Mouse (Mus musculus): ENCODE measurements around the gene Odf3b. TPM values are rescaled to one million over a fixed set of nuclear protein-coding genes. Genes with fewer than 3 reads are reported as not detected.

The Odf3b gene
- polyA plus RNA-seq, 1 experiment from 2014 or later, result 3.4 TPM

DNA sequence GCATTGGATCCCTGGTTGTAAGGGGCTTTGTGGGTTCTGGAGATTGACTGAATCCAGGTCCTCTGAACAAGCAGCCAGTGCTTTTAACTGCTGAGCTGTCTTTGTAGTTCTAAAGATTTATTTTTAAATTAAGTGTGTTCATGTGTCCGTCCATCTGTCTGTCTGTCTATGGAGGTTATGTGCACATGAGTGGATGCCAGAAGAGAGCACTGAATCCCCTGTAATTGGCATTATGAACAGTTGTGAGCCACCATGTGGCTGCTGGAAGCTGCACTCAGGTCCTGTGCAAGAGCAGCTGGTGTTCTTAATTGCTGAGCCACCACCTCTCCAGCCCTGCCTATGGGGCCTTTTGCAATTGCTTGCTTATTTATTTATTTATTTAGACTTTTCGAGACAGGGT is 19.1 kb upstream of the Odf3b start:
- no peaks in the 10 kb centered on the region for H3K9me3 ChIP-seq
- no peaks in the 10 kb centered on the region for H3K36me3 ChIP-seq (replicated peaks)
- WGBS, result 79% methylated on average over 2 of the region's 2 CpGs
- H3K27me3 ChIP-seq (replicated peaks), result no peaks in the 10 kb centered on the region
- ATAC-seq (replicated peaks), result no peak
- H3K4me3 ChIP-seq, result no peak overlapping the region
- no peak overlapping the region for H3K27ac ChIP-seq
- no peaks in the 10 kb centered on the region for H3K4me1 ChIP-seq
- H3K9ac ChIP-seq, result no peak overlapping the region
- H3K4me2 ChIP-seq, result no peak overlapping the region

DNA sequence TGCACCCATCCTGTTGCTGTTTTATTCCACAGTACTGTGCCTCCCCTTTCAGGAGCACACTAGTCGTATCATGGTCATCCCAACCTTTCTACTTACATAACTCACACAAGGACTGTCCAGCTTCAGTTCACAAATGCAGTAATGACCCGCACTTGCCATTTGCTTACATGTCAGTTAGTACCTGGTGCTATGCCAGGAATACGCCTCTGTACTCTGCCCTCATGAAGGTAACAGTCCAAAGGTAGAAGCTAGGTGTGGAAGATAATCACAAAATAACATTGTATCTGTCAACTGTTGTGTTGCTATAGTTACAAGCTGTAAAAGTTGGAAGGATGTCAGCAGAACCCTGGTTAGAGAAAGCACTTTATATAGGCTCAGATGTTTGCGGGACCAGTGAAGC is 17.8 kb upstream of the Odf3b start:
- no peak for ATAC-seq (replicated peaks)
- Histone ChIP-seq H3K9me3 (no peaks in the 10 kb centered on the region), H3K4me2 (no peak overlapping the region), H3K9ac (no peak overlapping the region), H3K27me3 (replicated peaks) (no peaks in the 10 kb centered on the region), H3K36me3 (replicated peaks) (no peaks in the 10 kb centered on the region), H3K4me3 (no peak overlapping the region), H3K27ac (no peak overlapping the region), H3K4me1 (no peaks in the 10 kb centered on the region)
- 93% methylated on average over 4 of the region's 4 CpGs for WGBS

DNA sequence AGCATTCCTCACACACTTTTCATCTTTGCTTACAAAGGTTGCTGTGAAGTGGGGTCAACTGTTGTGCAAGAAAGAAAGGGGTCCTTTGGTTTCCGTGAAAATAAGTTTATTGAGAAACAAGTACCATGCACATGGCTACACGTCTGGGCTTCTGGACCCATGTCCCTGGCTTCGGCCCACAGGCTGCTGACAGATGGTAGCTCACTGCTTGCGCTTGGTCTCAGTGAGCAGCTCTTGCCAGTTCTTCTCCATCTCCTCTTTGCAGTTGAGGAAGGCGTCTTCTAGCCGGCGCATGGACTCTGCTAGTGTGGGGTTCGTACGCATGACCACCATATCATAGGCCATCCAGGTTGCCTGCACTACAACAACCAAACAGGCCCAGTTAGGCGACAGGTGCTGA is 11.0 kb upstream of the Odf3b start:
- Histone ChIP-seq H3K4me3 (no peak overlapping the region), H3K9ac (no peak overlapping the region), H3K27me3 (replicated peaks) (no peaks in the 10 kb centered on the region), H3K9me3 (no peaks in the 10 kb centered on the region), H3K4me1 (no peaks in the 10 kb centered on the region), H3K36me3 (replicated peaks) (no peaks in the 10 kb centered on the region), H3K4me2 (no peak overlapping the region), H3K27ac (no peak overlapping the region)
- 91% methylated on average over 10 of the region's 10 CpGs for WGBS
- ATAC-seq (replicated peaks), result no peak

DNA sequence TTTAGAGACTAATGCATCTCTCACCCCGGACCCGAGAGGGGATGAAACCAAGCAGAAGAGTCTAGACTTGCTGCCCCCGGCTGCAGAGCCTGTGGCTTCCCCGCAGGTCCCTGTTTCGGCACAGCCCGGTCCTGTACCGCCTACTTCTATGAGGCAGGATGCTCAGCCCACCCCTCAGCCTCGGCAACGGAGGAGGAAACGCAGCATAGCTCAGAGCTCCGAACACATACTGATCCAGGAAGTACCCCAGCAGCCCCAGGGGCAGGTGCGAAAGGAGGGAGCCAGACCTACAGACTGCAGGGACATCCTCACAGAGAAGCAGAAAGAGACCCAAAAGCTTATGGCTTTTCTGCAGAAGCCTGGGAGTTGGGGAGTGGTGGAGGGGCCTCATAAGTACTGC is 8.0 kb upstream of the Odf3b start:
- no peak overlapping the region for H3K9ac ChIP-seq

DNA sequence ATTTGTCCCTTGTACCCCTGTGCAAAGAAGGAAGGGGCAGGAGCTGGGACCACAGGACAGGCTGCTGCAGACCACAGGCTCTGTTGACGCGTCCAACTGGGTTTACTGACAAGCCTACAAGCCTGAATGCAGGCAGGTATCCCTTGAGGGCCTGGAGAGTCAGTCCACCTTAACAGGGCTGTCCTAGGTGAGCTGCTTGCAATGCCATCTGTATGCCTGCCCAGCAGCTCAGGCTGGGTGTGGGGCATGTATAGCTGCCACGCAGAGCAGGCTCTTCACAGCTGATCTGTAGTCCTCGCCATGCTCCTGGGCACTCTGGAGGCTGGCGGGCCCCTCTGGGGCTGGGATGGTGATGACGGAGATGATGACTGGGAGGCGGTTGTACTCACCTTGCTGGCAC is 5.5 kb upstream of the Odf3b start, which contains the start of gene Klhdc7b:
Gene Klhdc7b, plus strand, starts transcription at position 301 of the 400 bp plus-strand sequence.
- Histone ChIP-seq H3K4me1 (0 out of 2 replicates have a peak, but pooled peaks cover under 1% of the 10 kb centered on the region), H3K9ac (no peak within 1 kb of the TSS), H3K4me3 (no peak within 1 kb of the TSS), H3K27ac (no peak within 1 kb of the TSS), H3K9me3 (no peaks in the 10 kb centered on the region), H3K27me3 (replicated peaks) (peaks cover 4% of the 10 kb centered on the region), H3K36me3 (replicated peaks) (no peaks in the 10 kb centered on the region), H3K4me2 (no peak within 1 kb of the TSS)
- WGBS, result 86% methylated on average over 7 of the region's 7 CpGs
- ATAC-seq (replicated peaks), result no peak

More for the DNA sequence above, 8.0 kb upstream of the Odf3b start:
- ATAC-seq (replicated peaks), result no peak
- Histone ChIP-seq H3K27me3 (replicated peaks) (no peaks in the 10 kb centered on the region), H3K4me3 (no peak overlapping the region), H3K27ac (no peak overlapping the region), H3K4me1 (no peaks in the 10 kb centered on the region), H3K36me3 (replicated peaks) (no peaks in the 10 kb centered on the region), H3K4me2 (no peak overlapping the region), H3K9me3 (no peaks in the 10 kb centered on the region)
- WGBS, result 51% methylated on average over 12 of the region's 12 CpGs

DNA sequence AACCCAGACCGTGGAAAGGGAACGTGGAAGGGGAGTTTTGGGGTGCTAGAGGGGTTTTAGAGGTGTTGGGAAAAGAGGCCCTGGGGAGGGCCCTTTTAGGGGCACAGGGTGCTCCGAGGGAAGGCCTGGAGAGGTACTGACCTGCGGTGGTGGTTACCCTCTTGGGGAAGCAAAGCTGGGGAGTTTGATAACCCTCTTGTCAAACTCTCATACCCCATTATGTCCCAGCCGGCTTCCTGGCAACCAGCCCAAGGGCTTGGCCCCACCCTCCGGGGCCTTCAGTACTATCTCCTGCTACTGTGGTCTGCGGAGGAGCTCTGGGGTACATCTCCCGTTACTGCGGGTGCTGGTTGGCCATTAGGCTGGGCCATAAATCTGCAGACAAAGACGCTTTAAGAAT is 347 bp upstream of the Odf3b start:
- peak overlapping the region; percentile 36; the same call in 1 of the 2 replicates for H3K9ac ChIP-seq

DNA sequence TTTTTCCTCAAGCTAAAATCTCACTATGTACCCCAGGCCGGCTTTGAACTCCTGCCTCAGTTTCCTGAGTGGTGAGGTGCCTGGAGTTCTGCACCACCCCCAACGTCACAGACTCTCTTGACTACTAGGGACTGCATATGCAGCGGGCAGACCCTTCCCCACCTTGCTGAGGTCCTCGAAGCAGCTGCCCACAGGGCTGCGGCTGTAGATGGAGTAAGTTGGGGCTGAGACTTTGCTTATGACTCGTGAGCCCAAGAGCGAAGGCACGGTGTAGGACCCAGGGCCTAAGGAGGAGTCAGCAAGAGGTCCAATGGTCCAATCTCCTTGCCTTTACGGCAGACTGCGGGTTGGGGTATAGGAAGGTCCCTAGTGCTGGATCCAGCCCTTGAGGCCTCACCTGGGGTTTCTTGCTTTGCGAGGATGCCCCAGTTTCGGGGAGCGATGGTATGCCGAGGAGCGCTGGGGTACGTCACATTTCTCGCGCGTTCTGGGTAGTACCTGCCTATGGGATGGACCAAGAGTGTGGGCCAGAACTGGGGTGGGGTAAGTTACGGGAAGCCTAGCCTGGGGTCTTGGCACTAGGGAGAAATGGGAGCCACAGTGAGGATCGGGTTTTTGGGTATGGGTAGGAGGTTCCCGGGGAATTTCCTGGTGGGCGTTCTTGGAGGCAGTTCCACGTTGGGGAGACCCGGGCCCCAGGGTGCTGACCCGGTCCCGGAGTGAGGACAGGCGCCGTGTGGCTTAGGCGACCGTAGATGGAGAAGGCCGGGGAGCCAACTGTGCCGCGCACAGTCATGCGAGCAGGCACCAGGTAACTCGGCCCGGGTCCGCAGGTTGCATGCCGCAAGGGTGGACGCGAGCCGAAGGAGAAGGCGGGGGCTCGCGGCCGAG is 899 bp downstream of the Odf3b start:
- 11% methylated on average over 46 of the region's 46 CpGs for WGBS
- Histone ChIP-seq H3K4me3 (peak overlapping the region; percentile 34), H3K9ac (peak overlapping the region; percentile 36), H3K9me3 (no peaks in the 10 kb centered on the region), H3K4me1 (peaks cover 26% of the 10 kb centered on the region), H3K27me3 (replicated peaks) (peaks cover 42% of the 10 kb centered on the region), H3K36me3 (replicated peaks) (no peaks in the 10 kb centered on the region), H3K27ac (no peak overlapping the region), H3K4me2 (peak overlapping the region; percentile 69)
- no peak for ATAC-seq (replicated peaks)

More for the DNA sequence above, 347 bp upstream of the Odf3b start:
- H3K4me3 ChIP-seq, result peak overlapping the region; percentile 34
- 15% methylated on average over 10 of the region's 10 CpGs for WGBS
- H3K4me1 ChIP-seq, result peaks cover 20% of the 10 kb centered on the region
- peak overlapping the region; percentile 69 for H3K4me2 ChIP-seq
- no peak for ATAC-seq (replicated peaks)
- H3K36me3 ChIP-seq (replicated peaks), result no peaks in the 10 kb centered on the region
- H3K9me3 ChIP-seq, result no peaks in the 10 kb centered on the region
- H3K27ac ChIP-seq, result no peak overlapping the region
- H3K27me3 ChIP-seq (replicated peaks), result peaks cover 42% of the 10 kb centered on the region

DNA sequence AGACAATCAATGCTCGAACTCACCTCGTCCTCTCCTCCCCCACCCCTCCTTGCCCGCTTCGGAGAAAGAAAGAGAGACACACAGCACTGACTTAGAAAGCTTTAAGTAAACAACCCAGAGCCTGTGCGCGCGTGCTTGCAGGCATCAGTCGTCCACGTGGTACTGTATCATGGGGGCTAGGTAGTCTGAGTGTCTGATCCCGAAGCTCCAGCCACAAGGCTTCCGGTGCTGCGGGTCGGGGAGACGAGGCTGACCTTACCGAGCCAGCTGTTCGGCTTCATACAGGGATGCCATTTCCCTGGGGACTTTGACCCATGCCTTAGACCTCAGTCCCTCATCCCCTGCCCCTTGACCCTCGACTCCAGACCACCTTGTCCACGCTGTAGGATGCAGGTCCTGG is 1.7 kb downstream of the Odf3b start:
- Histone ChIP-seq H3K36me3 (replicated peaks) (no peaks in the 10 kb centered on the region), H3K4me1 (peaks cover 34% of the 10 kb centered on the region), H3K9me3 (no peaks in the 10 kb centered on the region), H3K4me2 (no peak overlapping the region), H3K27ac (no peak overlapping the region), H3K4me3 (no peak overlapping the region), H3K9ac (no peak overlapping the region), H3K27me3 (replicated peaks) (peaks cover 42% of the 10 kb centered on the region)
- no peak for ATAC-seq (replicated peaks)
- 5% methylated on average over 18 of the region's 18 CpGs for WGBS

DNA sequence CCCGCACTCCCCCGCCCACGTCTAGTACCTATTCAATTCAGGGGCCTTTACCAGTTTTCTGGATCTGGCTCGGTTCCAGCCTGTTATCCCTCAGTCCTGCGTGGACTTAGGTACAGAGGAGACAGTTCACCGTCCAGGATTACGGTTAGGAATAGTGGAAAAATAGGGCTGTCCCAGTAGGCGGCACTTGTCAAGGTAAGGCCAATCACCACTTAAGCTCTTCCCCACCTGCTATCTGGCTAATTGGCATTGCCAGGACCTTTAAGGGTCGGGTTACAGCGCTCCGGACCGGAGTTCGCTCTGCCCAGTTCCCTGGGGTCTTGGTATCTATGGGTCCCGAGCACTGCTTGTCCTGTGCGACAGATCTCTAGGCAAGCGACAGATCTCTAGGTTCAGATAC is 2.1 kb downstream of the Odf3b start, which contains the start of gene Tymp:
Gene Tymp, minus strand, starts transcription at position 83 of the 400 bp plus-strand sequence.
- Histone ChIP-seq H3K36me3 (replicated peaks) (peaks cover 3% of the 10 kb centered on the region; the same call in 1 of the 2 replicates), H3K4me3 (no peak within 1 kb of the TSS), H3K27ac (no peak within 1 kb of the TSS), H3K4me1 (peaks cover 34% of the 10 kb centered on the region), H3K4me2 (no peak within 1 kb of the TSS), H3K9ac (no peak within 1 kb of the TSS), H3K9me3 (no peaks in the 10 kb centered on the region), H3K27me3 (replicated peaks) (peaks cover 42% of the 10 kb centered on the region)
- WGBS, result 24% methylated on average over 16 of the region's 16 CpGs
- no peak for ATAC-seq (replicated peaks)

DNA sequence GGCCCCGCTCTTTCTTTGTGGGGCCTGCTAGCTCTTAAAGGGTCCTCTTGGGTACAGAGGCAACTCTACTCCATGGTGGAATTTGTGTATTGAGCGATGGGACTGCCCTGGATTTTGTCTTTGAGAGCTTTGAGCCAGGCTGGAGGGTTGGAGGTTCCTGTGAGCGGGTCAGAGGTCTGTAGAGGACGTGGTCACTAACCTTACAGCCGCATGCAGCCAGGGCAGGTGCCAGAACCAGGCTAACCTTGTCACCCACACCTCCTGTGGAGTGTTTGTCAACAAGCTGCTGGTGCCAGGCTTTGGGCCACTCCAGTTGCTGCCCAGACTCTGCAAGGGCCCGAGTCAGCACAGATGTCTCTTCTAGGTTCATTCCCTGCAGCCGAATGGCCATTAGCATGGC is 3.0 kb downstream of the Odf3b start:
- ATAC-seq (replicated peaks), result no peak
- H3K4me1 ChIP-seq, result peaks cover 34% of the 10 kb centered on the region
- no peak overlapping the region for H3K27ac ChIP-seq
- peaks cover 12% of the 10 kb centered on the region; the same call in 1 of the 2 replicates for H3K36me3 ChIP-seq (replicated peaks)
- no peak overlapping the region for H3K4me3 ChIP-seq
- 79% methylated on average over 7 of the region's 7 CpGs for WGBS
- no peaks in the 10 kb centered on the region for H3K9me3 ChIP-seq
- peaks cover 42% of the 10 kb centered on the region for H3K27me3 ChIP-seq (replicated peaks)
- H3K9ac ChIP-seq, result no peak overlapping the region
- H3K4me2 ChIP-seq, result no peak overlapping the region

DNA sequence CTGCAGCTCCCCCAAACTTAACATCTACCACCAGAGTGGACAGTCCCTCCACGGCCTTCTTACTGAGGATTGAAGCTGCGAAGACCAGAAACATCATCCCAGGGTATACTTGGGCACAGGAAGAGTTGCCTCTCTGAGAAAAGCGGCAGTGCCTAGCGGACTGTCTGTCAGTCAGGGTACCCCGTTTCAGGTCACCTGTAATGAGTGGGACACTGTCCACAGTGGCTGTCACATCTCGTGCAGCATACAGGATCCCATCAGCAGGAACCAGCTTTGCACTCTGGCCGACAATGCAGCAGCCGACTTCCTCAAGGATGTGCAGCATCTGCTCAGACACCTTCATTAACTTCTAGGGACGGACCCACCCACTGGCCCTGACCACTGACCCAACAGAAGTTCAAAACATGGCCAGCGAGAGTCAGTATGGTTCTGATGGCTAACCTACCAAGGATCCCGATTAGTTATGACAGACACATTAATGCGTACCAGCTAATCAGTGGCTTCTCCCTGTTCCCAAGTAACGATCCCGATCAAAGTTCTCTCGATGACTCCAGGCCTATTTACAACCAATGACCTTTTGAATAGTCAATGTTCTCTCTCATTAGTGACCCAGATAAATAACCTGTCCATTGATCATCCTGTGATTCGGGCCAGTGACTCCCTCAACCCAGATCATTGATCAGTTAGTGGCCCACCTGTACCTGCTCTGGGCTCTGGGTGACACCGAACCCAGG is 4.1 kb downstream of the Odf3b start:
- no peak overlapping the region for H3K4me3 ChIP-seq
- H3K4me2 ChIP-seq, result peak overlapping the region; percentile 85
- 93% methylated on average over 17 of the region's 17 CpGs for WGBS
- peaks cover 23% of the 10 kb centered on the region; the same call in 1 of the 2 replicates for H3K36me3 ChIP-seq (replicated peaks)
- peaks cover 39% of the 10 kb centered on the region for H3K27me3 ChIP-seq (replicated peaks)
- H3K9me3 ChIP-seq, result no peaks in the 10 kb centered on the region
- no peak overlapping the region for H3K9ac ChIP-seq
- no peak for ATAC-seq (replicated peaks)
- no peak overlapping the region for H3K27ac ChIP-seq
- peaks cover 34% of the 10 kb centered on the region for H3K4me1 ChIP-seq

DNA sequence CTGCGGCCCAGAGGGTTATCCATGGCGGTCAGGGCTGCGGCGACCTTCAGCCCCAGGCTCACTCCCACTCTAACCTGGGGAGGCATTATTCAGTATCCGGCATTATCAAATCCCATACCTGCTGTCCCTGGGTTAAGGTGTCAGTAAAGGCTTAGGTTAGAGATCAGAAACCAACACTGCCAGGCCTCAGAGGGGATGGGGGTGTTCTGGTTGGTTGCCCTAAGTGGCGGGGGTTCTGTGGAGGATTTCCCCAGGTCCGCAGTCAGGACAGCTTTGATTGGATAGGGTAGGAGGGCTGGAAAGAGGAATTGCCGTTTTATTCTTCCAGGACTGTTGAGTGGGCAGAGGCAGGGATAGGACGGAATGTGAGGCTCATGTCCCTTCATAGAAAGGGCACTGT is 4.7 kb downstream of the Odf3b start:
- Histone ChIP-seq H3K9me3 (no peaks in the 10 kb centered on the region), H3K36me3 (replicated peaks) (peaks cover 28% of the 10 kb centered on the region), H3K4me1 (peaks cover 31% of the 10 kb centered on the region), H3K27me3 (replicated peaks) (peaks cover 35% of the 10 kb centered on the region), H3K9ac (peak overlapping the region; percentile 85), H3K4me2 (peak overlapping the region; percentile 85), H3K27ac (peak overlapping the region; percentile 95), H3K4me3 (peak overlapping the region; percentile 88)
- WGBS, result 45% methylated on average over 9 of the region's 9 CpGs
- no peak; the same call in 1 of the 2 replicates for ATAC-seq (replicated peaks)

All from midbrain, embryonic 15.5 days (tissue).